Mouse (Mus musculus): Measurements from ENCODE around the gene Glt1d1.
A peak's percentile ranks its signal among the peaks of the same experiment; 100 is the strongest.
"Not testable (repeated sequence)": the region's sequence is repeated elsewhere in the genome, so short reads cannot be mapped to it uniquely, and the experiment has no call there.

Gene Glt1d1

GRCm38 (mm10) chr5:127699679-127700078, 67.6 kb downstream of the Glt1d1 start:
- DNase-seq (ENCODE audit: low spot score) = no peak

GRCm38 (mm10) chr5:127700156-127700555, 68.1 kb downstream of the Glt1d1 start:
- no peak for DNase-seq (ENCODE audit: low spot score)

GRCm38 (mm10) chr5:127703609-127704180, 71.6 kb downstream of the Glt1d1 start:
- DNase-seq (ENCODE audit: low spot score) = peak; percentile 64

GRCm38 (mm10) chr5:127705225-127705624, 73.2 kb downstream of the Glt1d1 start:
- DNase-seq (ENCODE audit: low spot score) = no peak

- no peak for DNase-seq (ENCODE audit: low spot score)
These were observed 73.9 kb downstream of the Glt1d1 start for GRCm38 (mm10) chr5:127705976-127706375.

- DNase-seq (ENCODE audit: low spot score) = no peak
These were observed 76.1 kb downstream of the Glt1d1 start for GRCm38 (mm10) chr5:127708143-127708542.

GRCm38 (mm10) chr5:127714783-127715704, 83.0 kb downstream of the Glt1d1 start:
- DNase-seq (ENCODE audit: low spot score) = no peak

GRCm38 (mm10) chr5:127720591-127721379, 88.7 kb downstream of the Glt1d1 start:
- peak; percentile 80 for DNase-seq (ENCODE audit: low spot score)

- DNase-seq (ENCODE audit: low spot score) = not testable (repeated sequence)
These were observed 90.1 kb downstream of the Glt1d1 start for GRCm38 (mm10) chr5:127722171-127722570.

GRCm38 (mm10) chr5:127730351-127730750, 98.3 kb downstream of the Glt1d1 start:
- DNase-seq (ENCODE audit: low spot score) = no peak

GRCm38 (mm10) chr5:127741331-127741730, 109.3 kb downstream of the Glt1d1 start:
- DNase-seq (ENCODE audit: low spot score) = no peak

- not testable (repeated sequence) for DNase-seq (ENCODE audit: low spot score)
These were observed 117.5 kb downstream of the Glt1d1 start for GRCm38 (mm10) chr5:127749540-127749939.

- DNase-seq (ENCODE audit: low spot score) = peak; percentile 91
These were observed 119.4 kb downstream of the Glt1d1 start for GRCm38 (mm10) chr5:127751262-127751975.

GRCm38 (mm10) chr5:127755594-127755993, 123.5 kb downstream of the Glt1d1 start:
- peak; percentile 65 for DNase-seq (ENCODE audit: low spot score)

GRCm38 (mm10) chr5:127756011-127756410, 123.9 kb downstream of the Glt1d1 start:
- peak; percentile 35 for DNase-seq (ENCODE audit: low spot score)

- peak; percentile 44 for DNase-seq (ENCODE audit: low spot score)
These were observed 124.8 kb downstream of the Glt1d1 start for GRCm38 (mm10) chr5:127756671-127757423.

GRCm38 (mm10) chr5:127758576-127758975, 126.5 kb downstream of the Glt1d1 start:
- no peak for DNase-seq (ENCODE audit: low spot score)

Data from retina, embryonic 14.5 days (tissue).